Mouse (Mus musculus): Measurements from ENCODE around the gene Mier2.

The Mier2 gene

DNA sequence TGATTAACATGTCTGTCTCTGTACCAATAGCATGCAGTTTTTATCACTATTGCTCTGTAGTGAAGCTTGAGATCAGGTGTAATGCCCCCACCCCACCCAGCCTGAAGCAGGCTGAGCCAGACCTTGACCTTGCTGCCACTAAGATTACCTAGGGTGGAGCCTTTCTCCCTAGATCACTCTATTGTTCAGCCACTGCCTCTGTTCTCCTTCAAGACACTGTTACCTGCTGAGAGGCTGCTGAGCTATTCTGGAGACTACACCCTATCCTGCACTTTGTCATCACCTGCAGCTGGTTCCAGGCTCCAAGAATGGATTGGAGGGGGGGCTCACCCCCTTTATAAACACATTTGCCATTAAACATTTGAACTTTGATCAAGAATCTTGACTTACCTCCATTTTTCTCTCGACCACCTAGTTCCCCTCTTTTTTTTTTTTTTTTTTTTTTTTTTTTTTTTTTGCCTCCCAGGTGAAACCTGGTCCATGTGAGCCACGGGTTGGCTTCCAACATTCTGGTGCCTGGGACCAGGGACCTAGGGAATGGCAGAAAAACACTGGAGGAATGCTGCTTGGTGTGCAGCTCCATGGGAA is 58.2 kb downstream of the Mier2 start:
- DNase-seq (ENCODE audit: low read depth): no peak

DNA sequence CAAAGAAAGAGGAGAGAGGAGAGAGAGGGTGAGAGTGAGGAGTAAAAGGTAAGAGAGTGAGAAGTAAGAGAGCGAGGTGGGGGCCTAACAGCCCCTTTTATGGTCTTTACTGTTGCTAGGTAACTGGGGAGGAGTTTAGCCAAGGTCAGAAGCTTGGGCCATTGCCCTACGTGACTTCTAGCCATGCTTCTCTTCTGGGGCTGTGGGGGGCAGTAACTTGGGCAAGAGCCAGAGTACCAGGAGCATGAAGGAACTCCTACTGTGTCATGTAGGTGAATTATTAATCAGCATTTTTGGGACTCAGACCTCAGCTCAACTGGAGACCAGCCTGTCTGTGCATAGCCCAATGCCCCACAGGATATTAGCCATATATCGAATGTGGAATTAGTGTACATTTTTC is 59.1 kb downstream of the Mier2 start:
- DNase-seq (ENCODE audit: low read depth): no peak

All from naive thymus-derived CD4-positive, alpha-beta T cell, adult 2 months (primary cell).